Mouse (Mus musculus): ENCODE data around the gene Gimd1. TPM values are rescaled to one million over a fixed set of nuclear protein-coding genes. Genes with fewer than 3 reads are reported as not detected.

Gene Gimd1
- total RNA-seq, 2 experiments from 2014 or later = not detected

Other genes starting within 250 kb of the Gimd1 start
- 4.0 and 6.5 TPM in 2 replicates for gene Tbck, start 54.3 kb downstream of the Gimd1 start, total RNA-seq (2015; ENCODE audit: low replicate concordance)
- 4.6 and 5.0 TPM in 2 replicates for gene Tbck, start 54.3 kb downstream of the Gimd1 start, total RNA-seq (2017; ENCODE audit: low replicate concordance)
- gene Aimp1, start 54.5 kb downstream of the Gimd1 start, total RNA-seq (2015; ENCODE audit: low replicate concordance) = 24.7 and 26.1 TPM in 2 replicates
- 14.7 and 30.2 TPM in 2 replicates for gene Aimp1, start 54.5 kb downstream of the Gimd1 start, total RNA-seq (2017; ENCODE audit: low replicate concordance)